Mouse (Mus musculus) CD8-positive naive resting alpha-beta T cell, adult 2 months (primary cell): Measurements from ENCODE around the gene Mob3c.

Source experiments
- DNase-seq, 2 experiments: peaks; one replicate each; pipeline ENCODE4 v3.0.0; 2022; ENCODE audit warnings: low read depth in 2 of 2, low spot score in 2 of 2

The Mob3c gene

DNA sequence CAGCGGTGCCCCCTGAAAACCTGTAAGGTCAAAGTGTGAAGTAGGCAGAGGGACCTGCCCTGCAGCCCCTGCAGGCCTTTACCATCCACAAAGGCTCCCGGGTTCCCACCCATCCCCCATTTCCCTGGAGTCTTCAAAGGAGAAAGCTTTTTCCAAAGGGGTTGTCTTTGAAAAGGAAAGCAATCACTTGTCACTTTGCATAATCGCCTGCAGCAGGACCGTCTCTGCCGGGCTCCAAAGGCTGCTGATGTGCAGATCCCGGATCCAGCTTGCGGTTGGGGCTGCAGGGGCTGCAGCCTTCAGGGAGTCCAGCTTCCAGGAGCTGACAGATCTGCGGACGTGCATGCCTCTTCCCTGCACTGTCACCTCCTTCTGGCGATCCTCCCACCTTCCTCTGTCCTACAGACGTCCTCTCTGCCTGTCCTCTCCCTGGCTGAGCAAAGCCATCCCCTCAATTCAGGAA lies 50.4 kb downstream of the Mob3c start:
- DNase-seq, result no peak

DNA sequence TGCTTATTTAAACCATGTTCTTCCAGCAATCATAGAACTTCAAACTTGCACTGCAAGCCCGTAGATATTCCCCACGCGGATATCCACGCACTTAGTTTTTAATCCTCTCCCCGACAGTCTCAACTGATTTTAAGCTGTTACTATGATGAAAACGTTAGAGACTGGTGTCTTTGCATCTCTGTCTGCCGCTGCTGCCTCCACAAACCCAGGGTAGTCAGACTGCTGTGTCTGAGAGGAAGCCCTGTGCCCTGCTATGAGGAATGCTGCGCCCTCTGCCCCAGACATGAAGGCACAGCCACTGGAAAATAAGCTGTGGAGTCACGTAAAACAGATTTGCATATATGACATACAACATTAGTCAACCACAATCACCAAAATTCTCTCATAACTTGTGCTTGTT lies 50.9 kb downstream of the Mob3c start:
- DNase-seq, result no peak

GRCm38 (mm10) chr4:115881183-115881582 lies 53.3 kb downstream of the Mob3c start:
- no peak for DNase-seq

- no peak for DNase-seq
Measured at GRCm38 (mm10) chr4:115882195-115882594, 54.3 kb downstream of the Mob3c start.

DNA sequence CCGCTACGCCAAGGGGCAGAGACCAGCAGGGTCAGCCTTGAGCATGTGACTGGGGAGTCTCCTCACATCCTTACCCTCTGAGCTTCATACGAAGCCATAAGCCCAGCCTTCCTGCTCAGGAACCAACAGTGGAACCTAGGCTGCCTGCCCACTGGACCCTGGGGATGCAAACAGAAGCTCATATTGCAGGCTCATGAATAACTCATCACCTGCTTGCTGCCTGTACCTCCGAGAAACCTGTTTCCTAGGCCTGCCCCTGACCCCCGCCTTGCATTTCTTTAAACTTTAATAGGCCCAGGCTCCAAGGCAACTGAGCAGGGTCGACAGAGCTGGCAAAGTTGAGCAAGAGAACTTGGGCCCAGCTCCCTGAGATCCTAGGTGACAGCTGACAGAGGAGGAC lies 56.1 kb downstream of the Mob3c start, which contains the start of gene Kncn:
Gene Kncn, plus strand, starts transcription at position 379 of the 400 bp plus-strand sequence.
- DNase-seq, result no peak
